Mouse (Mus musculus) frontal cortex, postnatal 10 days (tissue): ENCODE data around the gene Fut7.
"Not testable (repeated sequence)": the region's sequence is repeated elsewhere in the genome, so short reads cannot be mapped to it uniquely, and the experiment has no call there.

Experiments used
- DNase-seq, 2 experiments: peaks; one replicate each; pipeline ENCODE4 v3.0.0; 2022; ENCODE audit warnings: low spot score in 2 of 2, mixed read lengths in 1 of 2

Gene Fut7

GRCm38 (mm10) chr2:25422587-25423410 lies at the start of gene Fut7:
Gene Fut7 (plus strand): TSS chr2:25423267.
- DNase-seq: no peak

- no peak for DNase-seq
Observed at GRCm38 (mm10) chr2:25373431-25373830, 49.6 kb upstream of the Fut7 start.

GRCm38 (mm10) chr2:25376589-25376988 lies 46.5 kb upstream of the Fut7 start:
- no peak for DNase-seq

GRCm38 (mm10) chr2:25384492-25384891 lies 38.6 kb upstream of the Fut7 start:
- no peak for DNase-seq

- no peak for DNase-seq
Observed at GRCm38 (mm10) chr2:25391266-25391665, 31.8 kb upstream of the Fut7 start.

- DNase-seq: peak; percentile 53 to 59
Observed at GRCm38 (mm10) chr2:25394281-25395221, 28.5 kb upstream of the Fut7 start.

- DNase-seq: no peak
Observed at GRCm38 (mm10) chr2:25395721-25396596, 27.1 kb upstream of the Fut7 start, which contains the start of gene Entpd2. Gene Entpd2 (plus strand): TSS chr2:25395874.

- no peak for DNase-seq
Observed at GRCm38 (mm10) chr2:25396597-25396983, 26.5 kb upstream of the Fut7 start.

GRCm38 (mm10) chr2:25397010-25397409 lies 26.1 kb upstream of the Fut7 start:
- no peak for DNase-seq

- no peak for DNase-seq
Observed at GRCm38 (mm10) chr2:25398065-25398464, 25.0 kb upstream of the Fut7 start.

- DNase-seq: no peak
Observed at GRCm38 (mm10) chr2:25399051-25399450, 24.0 kb upstream of the Fut7 start, which contains the start of gene Npdc1. Gene Npdc1 (plus strand): TSS chr2:25399351.

GRCm38 (mm10) chr2:25400291-25400690 lies 22.8 kb upstream of the Fut7 start:
- no peak for DNase-seq

GRCm38 (mm10) chr2:25400764-25401163 lies 22.3 kb upstream of the Fut7 start:
- peak in 1 of 2 experiments; percentile 45 for DNase-seq

- DNase-seq: peak; percentile 68 to 69
Observed at GRCm38 (mm10) chr2:25402377-25402971, 20.6 kb upstream of the Fut7 start.

GRCm38 (mm10) chr2:25402972-25403601 lies 20.0 kb upstream of the Fut7 start:
- DNase-seq: peak; percentile 88 to 90

GRCm38 (mm10) chr2:25403994-25404393 lies 19.1 kb upstream of the Fut7 start:
- DNase-seq: no peak

- DNase-seq: no peak
Observed at GRCm38 (mm10) chr2:25408908-25409307, 14.2 kb upstream of the Fut7 start.

GRCm38 (mm10) chr2:25413436-25413835 lies 9.6 kb upstream of the Fut7 start:
- not testable (repeated sequence) for DNase-seq

- DNase-seq: no peak
Observed at GRCm38 (mm10) chr2:25417426-25417825, 5.6 kb upstream of the Fut7 start.

- DNase-seq: peak in 1 of 2 experiments; percentile 39
Observed at GRCm38 (mm10) chr2:25421896-25422295, 1.2 kb upstream of the Fut7 start.
